Mouse (Mus musculus): ENCODE data around the gene Lrrc7. TPM values are rescaled to one million over a fixed set of nuclear protein-coding genes. Genes with fewer than 3 reads are reported as not detected.

Lrrc7 gene
- polyA plus RNA-seq (2016; fragmentation: Nextera tagmentation; extraction: Ambion mirVana) = 0.06 and 0.07 TPM in 2 replicates

- Histone ChIP-seq H3K9me3 (replicated peaks) (no peaks in the 10 kb centered on the region), H3K4me2 (peak within 1 kb of the TSS; percentile 68), H3K9ac (no peak within 1 kb of the TSS), H3K36me3 (no peaks in the 10 kb centered on the region), H3K4me3 (peak within 1 kb of the TSS; percentile 43), H3K27me3 (replicated peaks) (peaks cover 39% of the 10 kb centered on the region), H3K4me1 (no peaks in the 10 kb centered on the region; the same call in 1 of the 2 replicates), H3K27ac (no peak within 1 kb of the TSS)
- peak; percentile 35; the same call in 1 of the 2 replicates for ATAC-seq
- WGBS (ENCODE audit: insufficient replicate concordance) = 1% methylated on average over 28 of the region's 28 CpGs
Observed at GRCm38 (mm10) chr3:158561987-158562360, at the start of gene Lrrc7. Lrrc7 (minus strand) TSS chr3:158562221.

GRCm38 (mm10) chr3:158607065-158607464, 45.0 kb upstream of the Lrrc7 start:
- WGBS (ENCODE audit: insufficient replicate concordance) = 73% methylated on average over 1 of the region's 1 CpGs
- Histone ChIP-seq H3K9me3 (replicated peaks) (no peaks in the 10 kb centered on the region), H3K4me3 (no peak overlapping the region), H3K27me3 (replicated peaks) (no peaks in the 10 kb centered on the region), H3K4me2 (no peak overlapping the region), H3K27ac (no peak overlapping the region), H3K4me1 (no peaks in the 10 kb centered on the region), H3K36me3 (no peaks in the 10 kb centered on the region), H3K9ac (no peak overlapping the region)
- no peak for ATAC-seq

- ATAC-seq = no peak
- Histone ChIP-seq H3K27me3 (replicated peaks) (no peaks in the 10 kb centered on the region), H3K4me2 (no peak overlapping the region), H3K9me3 (replicated peaks) (no peaks in the 10 kb centered on the region), H3K4me3 (no peak overlapping the region), H3K36me3 (no peaks in the 10 kb centered on the region), H3K4me1 (no peaks in the 10 kb centered on the region), H3K27ac (no peak overlapping the region), H3K9ac (no peak overlapping the region)
Observed at GRCm38 (mm10) chr3:158605274-158605673, 43.3 kb upstream of the Lrrc7 start.

- H3K9me3 ChIP-seq (replicated peaks) = no peaks in the 10 kb centered on the region
- no peak overlapping the region for H3K9ac ChIP-seq
- H3K4me1 ChIP-seq = no peaks in the 10 kb centered on the region; the same call in 1 of the 2 replicates
- no peak; the same call in 1 of the 2 replicates for ATAC-seq
- H3K27ac ChIP-seq = no peak overlapping the region
- WGBS (ENCODE audit: insufficient replicate concordance) = under 1% methylated on average over 47 of the region's 55 CpGs
- H3K4me2 ChIP-seq = peak overlapping the region; percentile 68
- no peaks in the 10 kb centered on the region for H3K36me3 ChIP-seq
- H3K4me3 ChIP-seq = peak overlapping the region; percentile 43
- H3K27me3 ChIP-seq (replicated peaks) = peaks cover 39% of the 10 kb centered on the region
Observed at GRCm38 (mm10) chr3:158561256-158561986, 600 bp downstream of the Lrrc7 start.

- WGBS (ENCODE audit: insufficient replicate concordance) = 4% methylated on average over 16 of the region's 16 CpGs
- Histone ChIP-seq H3K4me2 (peak overlapping the region; percentile 68), H3K9me3 (replicated peaks) (no peaks in the 10 kb centered on the region), H3K9ac (no peak overlapping the region), H3K27me3 (replicated peaks) (peaks cover 39% of the 10 kb centered on the region), H3K36me3 (no peaks in the 10 kb centered on the region), H3K4me3 (peak overlapping the region; percentile 43), H3K4me1 (no peaks in the 10 kb centered on the region; the same call in 1 of the 2 replicates), H3K27ac (no peak overlapping the region)
- ATAC-seq = no peak
Observed at GRCm38 (mm10) chr3:158560891-158561255, 1.1 kb downstream of the Lrrc7 start.

GRCm38 (mm10) chr3:158559691-158560650, 2.0 kb downstream of the Lrrc7 start:
- peaks cover 39% of the 10 kb centered on the region for H3K27me3 ChIP-seq (replicated peaks)
- H3K9me3 ChIP-seq (replicated peaks) = no peaks in the 10 kb centered on the region
- no peak overlapping the region for H3K9ac ChIP-seq
- no peaks in the 10 kb centered on the region for H3K36me3 ChIP-seq
- no peak overlapping the region for H3K27ac ChIP-seq
- no peaks in the 10 kb centered on the region; the same call in 1 of the 2 replicates for H3K4me1 ChIP-seq
- no peak overlapping the region for H3K4me3 ChIP-seq
- WGBS (ENCODE audit: insufficient replicate concordance) = 4% methylated on average over 18 of the region's 18 CpGs
- ATAC-seq = no peak
- H3K4me2 ChIP-seq = no peak overlapping the region

GRCm38 (mm10) chr3:158559131-158559658, 2.8 kb downstream of the Lrrc7 start:
- Histone ChIP-seq H3K4me1 (no peaks in the 10 kb centered on the region; the same call in 1 of the 2 replicates), H3K27me3 (replicated peaks) (peaks cover 39% of the 10 kb centered on the region), H3K9ac (no peak overlapping the region), H3K9me3 (replicated peaks) (no peaks in the 10 kb centered on the region), H3K27ac (no peak overlapping the region), H3K4me2 (no peak overlapping the region), H3K4me3 (no peak overlapping the region), H3K36me3 (no peaks in the 10 kb centered on the region)
- WGBS (ENCODE audit: insufficient replicate concordance) = 9% methylated on average over 5 of the region's 5 CpGs
- no peak for ATAC-seq

GRCm38 (mm10) chr3:158558631-158559030, 3.4 kb downstream of the Lrrc7 start:
- H3K4me2 ChIP-seq = no peak overlapping the region
- H3K4me3 ChIP-seq = no peak overlapping the region
- peaks cover 39% of the 10 kb centered on the region for H3K27me3 ChIP-seq (replicated peaks)
- no peak overlapping the region for H3K9ac ChIP-seq
- no peaks in the 10 kb centered on the region for H3K36me3 ChIP-seq
- ATAC-seq = no peak
- H3K4me1 ChIP-seq = no peaks in the 10 kb centered on the region; the same call in 1 of the 2 replicates
- H3K9me3 ChIP-seq (replicated peaks) = no peaks in the 10 kb centered on the region
- no peak overlapping the region for H3K27ac ChIP-seq

- no peak overlapping the region for H3K4me3 ChIP-seq
- no peaks in the 10 kb centered on the region for H3K36me3 ChIP-seq
- H3K27me3 ChIP-seq (replicated peaks) = peaks cover 3% of the 10 kb centered on the region
- ATAC-seq = no peak
- H3K27ac ChIP-seq = no peak overlapping the region
- no peaks in the 10 kb centered on the region for H3K4me1 ChIP-seq
- H3K9ac ChIP-seq = no peak overlapping the region
- H3K9me3 ChIP-seq (replicated peaks) = no peaks in the 10 kb centered on the region
- no peak overlapping the region for H3K4me2 ChIP-seq
Observed at GRCm38 (mm10) chr3:158554280-158554679, 7.7 kb downstream of the Lrrc7 start.

- no peaks in the 10 kb centered on the region for H3K9me3 ChIP-seq (replicated peaks)
- 60% methylated on average over 5 of the region's 5 CpGs for WGBS (ENCODE audit: insufficient replicate concordance)
- H3K4me3 ChIP-seq = no peak overlapping the region
- no peaks in the 10 kb centered on the region for H3K36me3 ChIP-seq
- no peaks in the 10 kb centered on the region for H3K27me3 ChIP-seq (replicated peaks)
- H3K4me1 ChIP-seq = no peaks in the 10 kb centered on the region
- H3K27ac ChIP-seq = no peak overlapping the region
- H3K4me2 ChIP-seq = no peak overlapping the region
- H3K9ac ChIP-seq = no peak overlapping the region
- no peak for ATAC-seq
Observed at GRCm38 (mm10) chr3:158552105-158552504, 9.9 kb downstream of the Lrrc7 start.

- Histone ChIP-seq H3K4me3 (no peak overlapping the region), H3K4me1 (no peaks in the 10 kb centered on the region), H3K9me3 (replicated peaks) (no peaks in the 10 kb centered on the region), H3K4me2 (no peak overlapping the region), H3K36me3 (no peaks in the 10 kb centered on the region), H3K27me3 (replicated peaks) (no peaks in the 10 kb centered on the region), H3K27ac (no peak overlapping the region), H3K9ac (no peak overlapping the region)
- no peak for ATAC-seq
- WGBS (ENCODE audit: insufficient replicate concordance) = 59% methylated on average over 3 of the region's 3 CpGs
Observed at GRCm38 (mm10) chr3:158543481-158543880, 18.5 kb downstream of the Lrrc7 start.

GRCm38 (mm10) chr3:158532859-158533258, 29.2 kb downstream of the Lrrc7 start:
- H3K4me2 ChIP-seq = no peak overlapping the region
- no peaks in the 10 kb centered on the region for H3K27me3 ChIP-seq (replicated peaks)
- H3K9ac ChIP-seq = no peak overlapping the region
- no peak for ATAC-seq
- H3K4me3 ChIP-seq = no peak overlapping the region
- no peaks in the 10 kb centered on the region for H3K4me1 ChIP-seq
- WGBS (ENCODE audit: insufficient replicate concordance) = 53% methylated on average over 2 of the region's 2 CpGs
- no peaks in the 10 kb centered on the region for H3K9me3 ChIP-seq (replicated peaks)
- no peak overlapping the region for H3K27ac ChIP-seq
- no peaks in the 10 kb centered on the region for H3K36me3 ChIP-seq
